Mouse (Mus musculus): ENCODE data around the gene Btbd35f21. TPM values are rescaled to one million over a fixed set of nuclear protein-coding genes. Genes with fewer than 3 reads are reported as not detected.

The Btbd35f21 gene
- polyA plus RNA-seq (2017; shearing (Covaris generic)), result not detected

GRCm38 (mm10) chrX:32725809-32726208 is at the start of gene Btbd35f21:
Gene Btbd35f21 (plus strand): TSS chrX:32726109.

Other genes starting within 250 kb of the Btbd35f21 start
- not detected for gene Btbd35f1, start 166.1 kb upstream of the Btbd35f21 start, polyA plus RNA-seq (2017; shearing (Covaris generic))
- not detected for gene Gm5926, start 75.4 kb upstream of the Btbd35f21 start, polyA plus RNA-seq (2017; shearing (Covaris generic))
- not detected for gene Btbd35f30, start 168.5 kb downstream of the Btbd35f21 start, polyA plus RNA-seq (2017; shearing (Covaris generic))
- gene Gm21789, start 215.7 kb downstream of the Btbd35f21 start, polyA plus RNA-seq (2017; shearing (Covaris generic)), result not detected
- not detected for gene Btbd35f5, start 247.8 kb downstream of the Btbd35f21 start, polyA plus RNA-seq (2017; shearing (Covaris generic))

Measured in inflammation-experienced regulatory T-cells, adult 16 weeks (primary cell).